Mouse (Mus musculus) CH12.LX (cell line): ENCODE results near the gene Fgfr2.

Experiments used
- CTCF ChIP-seq, 2 experiments: IDR thresholded peaks in 1 of 2; conservative IDR thresholded peaks in 1 of 2; 2 replicates each; pipeline ENCODE4 v1.5.1; 2011 to 2012; ENCODE audit warnings: low read depth in 2 of 2, low read length in 2 of 2, improper control_type of control experiment in 1 of 2, inconsistent platforms in 1 of 2, mild to moderate bottlenecking in 1 of 2, moderate library complexity in 1 of 2
- EP300 ChIP-seq: IDR thresholded peaks from 2 replicates; pipeline ENCODE4 v1.6.1; 2011; ENCODE audit warnings: low read length, improper control_type of control experiment
- IRF4 ChIP-seq: IDR thresholded peaks from 2 replicates; pipeline ENCODE4 v1.6.1; 2014; ENCODE audit warnings: low read depth, mild to moderate bottlenecking, inconsistent platforms, low read length, improper control_type of control experiment
- POLR2A ChIP-seq: IDR thresholded peaks from 2 replicates; pipeline ENCODE4 v1.6.1; 2011; ENCODE audit warnings: low read depth, mild to moderate bottlenecking, improper control_type of control experiment, low read length
- POLR2AphosphoS2 ChIP-seq: IDR thresholded peaks from 2 replicates; pipeline ENCODE4 v1.6.1; 2011; ENCODE audit warnings: low read depth, low read length, improper control_type of control experiment
- USF2 ChIP-seq: conservative IDR thresholded peaks from 2 replicates; pipeline ENCODE4 v1.6.1; 2011; ENCODE audit warnings: low read depth, low read length, improper control_type of control experiment

- TF ChIP-seq IRF4 (no peak), CTCF (conservative IDR thresholded peaks at IDR 0.05 in 1 of 2, IDR thresholded peaks at IDR 0.05 in 1 of 2; ENCODE audit: low read depth in 2 of 2, low read length in 2 of 2) (no peak), POLR2A (no peak), POLR2AphosphoS2 (no peak), EP300 (no peak), USF2 (no peak)
Measured at GRCm38 (mm10) chr7:130834299-130834698, 2288.9 kb downstream of the Fgfr2 start.
